Mouse (Mus musculus): Measurements from ENCODE around the gene Gmppa. TPM values are rescaled to one million over a fixed set of nuclear protein-coding genes. Genes with fewer than 3 reads are reported as not detected.

Gmppa gene
- polyA plus RNA-seq, 1 experiment from 2014 or later, result 57.1 TPM

DNA sequence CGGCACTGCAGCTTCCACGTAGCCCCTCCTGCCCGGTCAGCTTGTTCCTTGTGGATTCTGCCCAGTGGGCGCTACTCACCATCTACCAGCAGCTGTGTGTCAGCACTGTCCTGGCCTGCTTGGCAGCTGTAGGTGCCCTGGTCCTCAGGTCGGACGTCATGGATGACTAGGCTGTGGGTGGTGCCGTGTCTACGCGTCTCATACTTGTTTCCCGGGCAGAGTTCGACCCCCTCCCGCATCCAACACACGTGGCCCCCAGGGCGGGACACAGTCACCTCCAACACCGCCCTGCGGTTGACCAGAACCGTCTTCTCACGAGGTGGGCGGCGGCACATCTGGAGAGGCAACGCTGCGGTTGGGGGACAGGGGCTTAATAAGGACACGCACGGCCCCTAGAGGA, 50.8 kb downstream of the Gmppa start:
- Histone ChIP-seq H3K4me1 (peaks cover 33% of the 10 kb centered on the region), H3K27me3 (replicated peaks; ENCODE audit: low read depth, poor library complexity, severe bottlenecking) (peaks cover 100% of the 10 kb centered on the region), H3K36me3 (replicated peaks) (peaks cover 40% of the 10 kb centered on the region), H3K27ac (replicated peaks) (0 out of 2 replicates have a peak overlapping the region, but pooled peaks have one; percentile 1), H3K4me3 (peak overlapping the region; percentile 66), H3K9me3 (no peaks in the 10 kb centered on the region)
- DNase-seq (ENCODE audit: low spot score), result no peak
- WGBS, result 5% methylated on average over 24 of the region's 24 CpGs

DNA sequence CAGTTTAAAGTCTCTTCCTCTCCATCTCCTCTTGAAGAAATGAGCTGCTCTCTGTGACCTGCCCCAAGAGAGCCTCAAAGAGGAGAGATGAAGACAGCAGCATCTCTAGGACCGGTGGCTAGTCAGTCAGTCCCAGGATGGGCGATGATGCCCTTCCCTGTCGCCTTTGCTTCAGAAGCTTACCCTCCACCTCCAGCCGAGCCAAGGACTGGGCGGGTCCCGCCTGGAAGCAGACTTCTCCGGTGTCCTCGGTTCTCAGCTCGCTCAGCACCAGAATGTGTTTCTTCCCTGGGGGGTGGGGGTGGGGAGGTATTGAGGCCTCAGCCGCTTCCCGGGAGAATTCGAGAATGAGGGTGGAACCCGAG, 51.3 kb downstream of the Gmppa start:
- DNase-seq (ENCODE audit: low spot score), result no peak
- Histone ChIP-seq H3K36me3 (replicated peaks) (peaks cover 45% of the 10 kb centered on the region), H3K4me1 (peaks cover 33% of the 10 kb centered on the region), H3K4me3 (peak overlapping the region; percentile 66), H3K27me3 (replicated peaks; ENCODE audit: low read depth, poor library complexity, severe bottlenecking) (peaks cover 100% of the 10 kb centered on the region), H3K9me3 (no peaks in the 10 kb centered on the region), H3K27ac (replicated peaks) (0 out of 2 replicates have a peak overlapping the region, but pooled peaks have one; percentile 1)
- WGBS, result under 1% methylated on average over 13 of the region's 13 CpGs

DNA sequence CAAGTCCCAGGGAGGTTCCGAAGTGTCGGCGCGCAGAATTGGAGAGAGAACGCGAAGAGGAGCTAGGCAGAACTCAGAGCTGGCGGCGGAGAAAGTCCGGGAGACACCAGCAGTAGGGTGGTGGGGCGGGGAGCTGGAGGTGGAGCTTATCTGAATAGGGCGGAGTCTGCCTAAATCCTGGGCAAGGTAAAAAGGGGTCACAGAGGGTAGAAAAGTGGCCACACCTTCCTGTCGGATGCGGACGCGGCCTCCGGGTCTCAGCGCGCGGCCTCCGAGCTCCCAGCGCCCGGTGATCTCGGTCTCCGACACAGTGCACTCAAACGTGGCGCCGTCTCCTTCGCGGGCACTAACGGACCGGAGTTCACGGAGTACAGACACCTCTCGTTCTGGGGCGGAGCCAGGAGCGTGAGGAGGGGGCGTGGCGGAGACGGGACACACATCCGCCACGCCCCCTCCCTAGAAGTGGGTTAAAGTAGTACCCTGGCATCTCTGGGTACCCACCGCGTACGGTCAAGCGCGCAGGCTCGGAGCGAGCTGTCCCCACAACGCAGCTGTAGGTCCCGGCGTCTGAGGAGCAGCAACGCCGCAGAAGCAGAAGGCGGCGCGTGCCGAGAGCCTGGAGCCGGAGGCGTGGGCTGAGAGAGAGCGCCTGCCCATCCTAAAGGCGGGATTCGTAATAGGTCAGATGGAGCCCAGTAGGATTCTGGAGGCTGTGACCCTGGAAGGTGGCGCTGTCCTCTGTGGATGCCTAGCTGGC, 51.9 kb downstream of the Gmppa start:
- no peak overlapping the region for H3K27ac ChIP-seq (replicated peaks)
- under 1% methylated on average over 62 of the region's 62 CpGs for WGBS
- peaks cover 51% of the 10 kb centered on the region for H3K36me3 ChIP-seq (replicated peaks)
- peaks cover 100% of the 10 kb centered on the region for H3K27me3 ChIP-seq (replicated peaks; ENCODE audit: low read depth, poor library complexity, severe bottlenecking)
- no peaks in the 10 kb centered on the region for H3K9me3 ChIP-seq
- H3K4me1 ChIP-seq, result peaks cover 30% of the 10 kb centered on the region
- H3K4me3 ChIP-seq, result peak overlapping the region; percentile 66
- DNase-seq (ENCODE audit: low spot score), result peak; percentile 86

DNA sequence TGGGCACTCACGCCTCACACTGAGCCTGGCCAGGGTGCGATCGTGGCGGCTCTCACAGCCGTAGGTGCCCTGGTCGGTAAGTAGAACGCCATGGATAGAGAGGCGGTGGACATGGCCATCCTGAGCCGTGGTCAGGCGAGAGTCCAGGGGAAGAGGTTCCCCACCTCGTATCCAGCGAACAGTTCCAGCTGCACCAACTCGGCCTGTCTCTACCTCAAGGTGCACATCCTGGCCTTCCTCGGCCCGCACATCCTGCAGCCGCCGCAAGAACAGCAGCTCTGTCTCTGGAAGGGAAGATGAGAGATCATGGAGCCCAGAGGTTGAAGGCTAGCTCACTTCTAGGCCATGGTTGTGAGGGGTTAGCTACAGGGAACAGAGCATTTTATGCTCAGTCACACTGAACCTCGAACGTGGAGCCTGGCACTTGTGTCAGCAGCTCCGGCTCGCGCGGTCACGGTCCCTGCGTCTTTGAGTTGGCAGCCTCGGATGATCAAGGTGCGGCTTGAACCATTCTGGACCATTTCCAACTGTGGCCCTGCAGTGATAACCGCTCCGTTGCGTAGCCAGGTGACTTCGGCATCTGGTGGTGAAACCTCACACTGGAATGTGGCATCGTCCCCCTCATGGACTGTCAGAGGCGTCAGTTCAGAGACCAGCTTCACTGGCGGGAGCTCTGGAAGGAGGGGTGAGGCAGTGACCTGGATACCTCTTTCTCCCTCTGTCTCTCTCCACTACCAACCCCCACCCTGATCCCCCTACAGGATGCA, 55.2 kb downstream of the Gmppa start:
- H3K36me3 ChIP-seq (replicated peaks), result peaks cover 52% of the 10 kb centered on the region
- peaks cover 80% of the 10 kb centered on the region for H3K27me3 ChIP-seq (replicated peaks; ENCODE audit: low read depth, poor library complexity, severe bottlenecking)

DNA sequence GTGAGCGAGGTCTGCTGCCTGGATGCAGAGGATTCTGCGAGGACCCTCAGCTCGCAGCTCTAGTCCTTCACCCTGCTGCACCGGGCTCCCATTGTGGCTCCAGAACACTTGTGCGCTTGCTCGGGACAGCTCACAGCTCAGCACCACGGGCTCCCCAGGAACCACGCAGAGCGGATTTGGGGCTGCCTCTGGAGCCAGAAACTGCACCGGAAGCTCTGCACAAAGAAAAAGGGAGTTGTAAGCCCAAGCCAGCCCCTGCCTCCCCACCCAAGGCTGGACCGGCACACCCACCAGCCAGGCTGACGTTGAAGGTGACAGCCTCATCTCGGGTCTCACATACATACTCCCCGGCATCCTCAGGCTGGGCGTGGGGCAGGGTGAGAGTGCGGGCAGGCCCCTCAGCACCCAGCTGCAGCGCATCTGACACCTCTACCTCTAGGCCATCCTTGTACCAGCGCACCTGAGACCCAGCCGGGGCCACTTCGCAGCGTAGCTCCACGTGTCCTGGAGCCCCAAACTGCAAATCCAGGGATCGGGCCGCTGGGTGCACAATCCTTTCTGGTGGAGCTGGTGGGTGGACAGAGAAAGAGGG, 56.9 kb downstream of the Gmppa start:
- H3K9me3 ChIP-seq, result no peaks in the 10 kb centered on the region
- no peak overlapping the region for H3K4me3 ChIP-seq
- no peak overlapping the region for H3K27ac ChIP-seq (replicated peaks)
- H3K36me3 ChIP-seq (replicated peaks), result peaks cover 69% of the 10 kb centered on the region
- WGBS, result 33% methylated on average over 24 of the region's 24 CpGs
- no peak for DNase-seq (ENCODE audit: low spot score)
- H3K4me1 ChIP-seq, result peaks cover 13% of the 10 kb centered on the region
- peaks cover 63% of the 10 kb centered on the region for H3K27me3 ChIP-seq (replicated peaks; ENCODE audit: low read depth, poor library complexity, severe bottlenecking)

More for the DNA sequence above, 55.2 kb downstream of the Gmppa start:
- 83% methylated on average over 34 of the region's 34 CpGs for WGBS
- Histone ChIP-seq H3K27ac (replicated peaks) (no peak overlapping the region), H3K4me1 (peaks cover 30% of the 10 kb centered on the region), H3K9me3 (no peaks in the 10 kb centered on the region), H3K4me3 (no peak overlapping the region)
- DNase-seq (ENCODE audit: low spot score), result no peak

Other genes starting within 250 kb of the Gmppa start
- 22.9 and 27.2 TPM in 2 replicates for gene Ankzf1, start 243.8 kb upstream of the Gmppa start, polyA plus RNA-seq (2016; fragmentation: Nextera tagmentation; extraction: Ambion mirVana)
- 20.7 and 21.8 TPM in 2 replicates for gene Atg9a, start 243.7 kb upstream of the Gmppa start, polyA plus RNA-seq (2016; fragmentation: Nextera tagmentation; extraction: Ambion mirVana)
- gene Glb1l, start 225.1 kb upstream of the Gmppa start, polyA plus RNA-seq (2016; fragmentation: Nextera tagmentation; extraction: Ambion mirVana), result 13.3 and 14.5 TPM in 2 replicates
- gene Stk16, start 225.1 kb upstream of the Gmppa start, polyA plus RNA-seq (2016; fragmentation: Nextera tagmentation; extraction: Ambion mirVana), result 139 and 145 TPM in 2 replicates
- 14.6 and 16.3 TPM in 2 replicates for gene Tuba4a, start 216.1 kb upstream of the Gmppa start, polyA plus RNA-seq (2016; fragmentation: Nextera tagmentation; extraction: Ambion mirVana)
- not detected in 2 replicates for gene A630095N17Rik, start 203.8 kb upstream of the Gmppa start, polyA plus RNA-seq (2016; fragmentation: Nextera tagmentation; extraction: Ambion mirVana)
- 27.0 and 27.5 TPM in 2 replicates for gene Dnajb2, start 199.5 kb upstream of the Gmppa start, polyA plus RNA-seq (2016; fragmentation: Nextera tagmentation; extraction: Ambion mirVana)
- gene Ptprn, start 171.4 kb upstream of the Gmppa start, polyA plus RNA-seq (2016; fragmentation: Nextera tagmentation; extraction: Ambion mirVana), result 1.7 and 2.1 TPM in 2 replicates
- 1.9 and 2.5 TPM in 2 replicates for gene Resp18, start 157.5 kb upstream of the Gmppa start, polyA plus RNA-seq (2016; fragmentation: Nextera tagmentation; extraction: Ambion mirVana)
- 144 and 150 TPM in 2 replicates for gene Dnpep, start 117.9 kb upstream of the Gmppa start, polyA plus RNA-seq (2016; fragmentation: Nextera tagmentation; extraction: Ambion mirVana)
- gene Des, start 75.6 kb upstream of the Gmppa start, polyA plus RNA-seq (2016; fragmentation: Nextera tagmentation; extraction: Ambion mirVana), result 10.4 and 15.6 TPM in 2 replicates
- gene Speg, start 60.6 kb upstream of the Gmppa start, polyA plus RNA-seq (2016; fragmentation: Nextera tagmentation; extraction: Ambion mirVana), result 30.2 and 30.6 TPM in 2 replicates
- gene Asic4, start 14.5 kb downstream of the Gmppa start, polyA plus RNA-seq (2016; fragmentation: Nextera tagmentation; extraction: Ambion mirVana), result 2.1 and 2.4 TPM in 2 replicates
- gene Chpf, start 43.4 kb downstream of the Gmppa start, polyA plus RNA-seq (2016; fragmentation: Nextera tagmentation; extraction: Ambion mirVana), result 25.3 and 27.0 TPM in 2 replicates
- 3.3 and 3.5 TPM in 2 replicates for gene Tmem198, start 43.6 kb downstream of the Gmppa start, polyA plus RNA-seq (2016; fragmentation: Nextera tagmentation; extraction: Ambion mirVana)
- gene Obsl1, start 70.5 kb downstream of the Gmppa start, polyA plus RNA-seq (2016; fragmentation: Nextera tagmentation; extraction: Ambion mirVana), result 57.9 and 63.0 TPM in 2 replicates
- gene Inha, start 71.1 kb downstream of the Gmppa start, polyA plus RNA-seq (2016; fragmentation: Nextera tagmentation; extraction: Ambion mirVana), result 2.3 and 3.1 TPM in 2 replicates
- gene Stk11ip, start 85.6 kb downstream of the Gmppa start, polyA plus RNA-seq (2016; fragmentation: Nextera tagmentation; extraction: Ambion mirVana), result 31.7 and 33.4 TPM in 2 replicates
- 15.7 and 18.0 TPM in 2 replicates for gene Slc4a3, start 110.3 kb downstream of the Gmppa start, polyA plus RNA-seq (2016; fragmentation: Nextera tagmentation; extraction: Ambion mirVana)

Measured in embryonic facial prominence, embryonic 10.5 days (tissue).